Mouse (Mus musculus) lung, postnatal 25 days (tissue): ENCODE data around the gene Acot7.

Experiments
- DNase-seq: peaks from one replicate; pipeline ENCODE4 v3.0.0; 2022; ENCODE audit warnings: low spot score

The Acot7 gene

GRCm38 (mm10) chr4:152273621-152274236 is 95.8 kb downstream of the Acot7 start, which contains the start of gene Gpr153:
Gene Gpr153 (plus strand): TSS chr4:152274232.
- DNase-seq, result no peak

GRCm38 (mm10) chr4:152274681-152275131 is 96.8 kb downstream of the Acot7 start:
- peak; percentile 31 for DNase-seq

DNA sequence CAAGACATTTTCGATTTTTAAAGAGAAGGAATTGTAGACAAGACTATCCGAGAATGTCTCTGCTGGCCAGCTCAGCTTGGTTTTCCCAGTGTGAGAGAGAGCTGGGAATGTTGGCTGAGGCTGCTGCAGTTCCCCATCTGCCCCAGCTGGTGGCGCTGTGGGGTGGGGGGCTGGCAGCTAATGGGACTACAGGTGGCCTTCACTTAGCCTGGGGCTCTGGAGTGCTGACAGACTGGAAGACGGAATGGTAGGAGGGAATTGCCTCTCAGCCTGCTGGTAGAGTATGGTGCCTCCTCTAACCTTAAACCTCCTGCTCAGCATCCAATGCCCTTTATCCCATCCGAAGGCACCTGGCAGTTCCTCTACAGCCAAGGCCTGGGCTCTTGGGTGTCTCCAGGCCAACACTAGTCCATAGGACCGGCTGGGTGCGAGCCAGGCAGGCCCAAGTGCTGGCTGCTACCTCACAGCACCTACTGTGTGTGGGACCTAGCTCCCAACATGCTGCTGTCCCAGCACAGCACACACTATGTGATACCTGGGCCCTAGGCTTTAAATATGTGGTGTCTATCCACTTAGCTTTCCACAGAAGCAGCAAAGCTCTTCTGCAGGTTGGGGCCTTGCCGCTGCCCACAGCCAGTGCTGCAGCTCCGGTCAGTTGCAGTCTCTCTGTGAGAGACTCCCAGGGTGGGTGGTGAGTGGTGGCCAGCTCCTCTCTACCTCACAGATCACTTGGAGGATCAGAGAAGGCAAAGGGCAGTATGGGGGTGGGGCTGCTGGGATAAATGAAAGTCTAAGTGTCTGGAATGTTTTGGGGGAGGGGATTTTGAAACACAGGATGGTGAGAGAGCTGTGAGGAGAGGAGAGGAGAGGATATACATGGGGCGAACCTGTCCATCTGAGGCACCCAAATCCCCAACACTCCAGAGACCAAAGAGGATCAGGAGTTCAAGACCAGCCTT is 98.7 kb downstream of the Acot7 start:
- no peak for DNase-seq

DNA sequence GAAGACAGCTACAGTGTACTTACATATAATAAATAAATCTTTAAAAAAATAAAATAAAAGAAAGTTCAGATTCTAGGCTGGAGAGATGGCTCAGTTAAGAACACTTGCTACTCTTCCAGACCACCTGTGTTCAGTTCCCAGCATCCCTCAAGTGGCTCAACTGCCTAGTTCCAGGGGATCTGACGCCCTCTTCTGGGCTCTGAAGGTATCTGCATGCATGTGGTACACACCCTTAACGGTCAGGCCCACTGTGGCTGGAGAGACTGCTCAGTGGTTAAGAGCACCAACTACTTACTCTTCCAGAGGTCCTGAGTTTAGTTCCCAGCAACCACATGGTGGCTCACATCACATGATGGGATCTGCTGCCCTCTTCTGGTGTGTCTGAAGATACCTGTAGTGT is 100.0 kb downstream of the Acot7 start:
- no peak for DNase-seq

DNA sequence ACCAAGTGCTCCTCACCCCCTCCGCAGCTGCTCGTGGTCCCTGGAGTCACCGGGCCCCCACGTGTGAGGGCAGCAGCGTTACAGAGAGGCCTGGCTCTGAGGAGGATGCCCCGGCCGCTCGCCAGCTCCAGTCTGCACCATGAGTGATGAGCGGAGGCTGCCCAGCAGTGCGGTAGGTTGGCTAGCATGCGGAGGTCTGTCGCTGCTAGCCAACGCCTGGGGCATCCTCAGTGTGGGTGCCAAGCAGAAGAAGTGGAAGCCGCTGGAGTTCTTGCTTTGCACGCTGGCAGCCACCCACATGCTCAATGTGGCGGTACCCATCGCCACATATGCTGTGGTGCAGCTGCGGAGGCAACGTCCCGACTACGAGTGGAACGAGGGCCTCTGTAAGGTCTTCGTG is 101.1 kb downstream of the Acot7 start:
- no peak for DNase-seq

GRCm38 (mm10) chr4:152281601-152282000 is 103.7 kb downstream of the Acot7 start:
- DNase-seq, result no peak

GRCm38 (mm10) chr4:152282721-152283120 is 104.8 kb downstream of the Acot7 start:
- DNase-seq, result no peak

DNA sequence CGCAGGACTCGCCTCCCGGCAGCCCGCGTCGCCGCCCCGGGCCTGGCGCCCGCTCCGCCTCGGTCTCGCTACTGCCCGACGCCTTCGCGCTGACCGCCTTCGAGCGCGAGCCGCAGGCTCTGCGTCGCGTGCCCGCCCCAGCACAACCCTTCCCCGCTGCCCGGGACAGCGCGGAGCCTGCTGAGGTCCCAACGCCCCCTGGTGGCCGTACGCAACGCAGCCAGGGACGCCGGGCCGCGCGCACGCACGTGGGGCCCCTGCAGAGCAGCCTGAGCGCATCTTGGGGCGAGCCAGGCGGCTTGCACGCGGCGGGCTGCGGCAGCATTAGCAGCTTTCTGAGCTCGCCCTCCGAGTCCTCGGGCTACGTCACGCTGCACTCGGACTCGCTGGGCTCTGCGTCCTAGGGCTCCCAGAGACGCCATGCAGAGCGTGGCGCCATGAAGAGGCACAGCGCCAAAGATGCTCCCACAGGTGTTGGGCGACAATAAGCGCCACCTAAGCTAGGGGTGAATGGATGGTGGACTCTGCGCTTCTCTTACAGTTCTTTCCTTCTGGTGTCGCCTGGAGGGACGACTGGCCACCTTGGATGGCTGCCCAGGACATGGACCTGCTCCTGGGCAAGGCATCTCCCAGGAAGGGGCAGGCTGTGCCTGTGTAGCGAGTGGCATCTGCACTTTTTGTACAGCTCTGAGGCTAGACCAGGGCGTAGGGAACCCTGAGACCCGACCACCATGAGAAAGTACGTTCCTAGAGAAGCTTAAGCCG is 105.4 kb downstream of the Acot7 start:
- peak; percentile 81 for DNase-seq

DNA sequence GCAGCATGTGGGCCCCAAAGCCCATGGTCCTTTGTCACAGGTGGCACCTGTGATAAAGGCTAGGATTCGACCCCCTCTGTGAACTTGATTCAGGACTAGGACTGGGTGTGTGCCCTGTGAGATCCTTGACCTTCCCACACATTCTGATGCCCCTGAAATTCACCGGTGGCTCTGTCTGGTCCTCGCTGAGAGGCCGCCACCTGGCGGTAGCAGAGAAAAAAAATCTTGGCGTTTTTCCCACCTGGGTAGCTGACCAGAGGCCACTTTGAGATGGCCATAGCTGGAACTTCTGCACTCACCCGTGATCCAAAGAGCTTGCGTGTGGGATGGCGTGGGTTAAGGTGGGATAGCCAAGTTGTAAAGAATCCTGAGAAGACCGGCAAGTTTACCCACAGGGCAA is 107.6 kb downstream of the Acot7 start:
- DNase-seq, result peak; percentile 76

- no peak for DNase-seq
These were observed 108.2 kb downstream of the Acot7 start for GRCm38 (mm10) chr4:152286183-152286582.

DNA sequence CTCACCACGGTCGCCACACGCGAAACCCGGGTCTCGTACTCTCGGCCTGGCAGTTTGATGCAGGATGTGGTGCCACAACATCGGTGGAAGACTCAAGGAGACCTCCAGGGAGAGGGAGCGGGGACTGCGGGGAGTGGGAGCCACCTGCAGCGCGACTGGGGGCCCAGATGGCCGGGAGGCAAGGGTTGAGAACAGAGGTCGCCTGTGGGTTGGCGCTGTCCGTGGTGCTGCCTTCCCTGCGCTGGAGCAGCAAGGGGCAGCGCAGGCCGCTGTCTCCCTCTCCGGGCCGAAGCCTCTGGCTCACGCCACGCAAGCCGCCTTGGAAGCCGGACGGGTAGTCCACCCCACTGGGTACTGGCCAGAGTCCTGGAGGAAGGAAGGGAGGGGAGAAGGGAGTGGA is 109.0 kb downstream of the Acot7 start:
- no peak for DNase-seq

GRCm38 (mm10) chr4:152287317-152288120 is 109.6 kb downstream of the Acot7 start:
- no peak for DNase-seq

- no peak for DNase-seq
These were observed 110.5 kb downstream of the Acot7 start for GRCm38 (mm10) chr4:152288398-152288945.

GRCm38 (mm10) chr4:152290385-152290784 is 112.5 kb downstream of the Acot7 start:
- no peak for DNase-seq

GRCm38 (mm10) chr4:152290991-152291390 is 113.1 kb downstream of the Acot7 start:
- DNase-seq, result no peak

DNA sequence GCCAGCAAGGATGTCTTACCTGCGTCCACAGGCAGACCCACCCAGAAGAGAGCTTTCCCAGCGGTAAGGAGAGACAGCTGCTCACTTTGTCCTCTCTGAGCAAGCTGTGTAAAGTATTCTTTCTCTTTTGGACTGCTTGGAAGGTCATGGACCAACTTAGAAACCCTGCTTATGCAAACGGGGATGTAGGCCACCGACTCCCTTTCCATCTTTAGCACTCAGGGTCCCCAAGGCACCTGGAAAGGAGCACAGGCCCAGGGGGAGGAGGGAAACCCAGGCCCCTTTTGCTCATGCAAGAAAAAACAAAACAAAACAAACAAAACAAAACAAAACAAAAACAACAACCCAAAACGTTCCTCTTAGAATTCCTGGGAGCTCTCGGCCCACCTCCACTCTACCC is 113.6 kb downstream of the Acot7 start, which contains the start of gene Hes3:
Hes3 (minus strand) TSS at position 101 of the 400 bp plus-strand sequence.
- no peak for DNase-seq

DNA sequence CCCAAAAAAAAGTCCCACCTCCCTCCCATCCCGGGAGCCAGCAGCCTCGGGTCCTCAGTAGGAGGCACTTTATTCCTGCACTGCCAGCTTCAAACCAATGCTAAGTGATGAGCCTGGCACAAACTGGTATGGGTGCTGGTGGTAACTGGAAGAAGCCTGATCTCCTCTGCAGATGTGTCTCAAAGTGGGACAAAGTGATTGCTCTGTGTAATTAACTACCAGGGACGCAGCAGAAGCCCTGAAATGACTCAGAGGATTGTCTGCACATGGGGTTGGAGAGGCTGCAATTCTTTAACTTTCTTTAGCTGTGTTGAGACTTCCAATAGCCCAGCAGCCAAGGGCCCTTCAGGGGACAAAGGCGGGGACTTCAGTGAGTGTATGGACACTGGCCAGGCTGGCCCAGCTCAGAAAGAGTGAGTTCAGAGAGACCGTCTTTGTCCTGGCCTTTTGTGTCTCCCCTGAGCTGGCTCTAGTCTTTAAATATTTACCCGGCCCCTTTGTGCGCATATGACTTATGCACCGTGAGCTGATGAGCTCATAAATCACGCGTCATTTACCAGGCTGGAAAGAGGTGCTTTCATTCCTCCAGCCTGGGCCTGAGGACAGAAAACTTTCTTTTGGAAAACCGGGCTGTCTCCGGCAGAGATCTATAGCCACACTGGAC is 114.3 kb downstream of the Acot7 start:
- no peak for DNase-seq

GRCm38 (mm10) chr4:152294188-152294929 is 116.4 kb downstream of the Acot7 start:
- no peak for DNase-seq

DNA sequence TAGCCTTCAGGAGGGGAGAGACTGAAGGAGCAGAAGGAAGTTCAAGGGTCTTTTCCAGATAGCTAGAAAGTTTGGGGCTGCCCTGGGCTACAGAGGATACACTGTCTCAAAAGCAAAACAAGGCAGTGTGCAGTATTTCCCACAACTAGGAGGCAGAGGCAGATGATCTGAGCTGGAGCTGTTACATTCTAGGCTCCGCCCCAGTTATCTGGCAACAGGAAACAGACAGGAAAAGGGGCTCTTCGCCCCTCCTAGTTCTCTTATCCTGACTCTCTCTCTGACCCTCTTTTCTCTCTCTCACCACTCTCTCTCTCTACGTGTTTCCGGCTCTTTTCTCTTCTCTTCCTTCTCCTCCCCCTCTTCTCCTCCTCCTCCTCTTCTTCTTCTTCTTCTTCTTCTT is 118.0 kb downstream of the Acot7 start:
- DNase-seq, result no peak

- DNase-seq, result no peak
These were observed 118.4 kb downstream of the Acot7 start for GRCm38 (mm10) chr4:152296371-152296770.
